Mouse (Mus musculus) splenic B cell, adult 2 months (primary cell): Measurements from ENCODE around the gene Cep170.
A peak's percentile ranks its signal among the peaks of the same experiment; 100 is the strongest.

ENCODE experiments used
- DNase-seq: peaks from one replicate; pipeline ENCODE4 v3.0.0-alpha.2; 2011; ENCODE audit warnings: low read depth, low spot score
- H3K27me3 ChIP-seq: 2 replicates; pipeline ENCODE4 v1.6.1; 2012; ENCODE audit warnings: mild to moderate bottlenecking, low read length, moderate library complexity, mixed read lengths; ENCODE audit not compliant: control insufficient read depth, poor library complexity, insufficient read depth, severe bottlenecking
- H3K36me3 ChIP-seq: 2 replicates; pipeline ENCODE4 v1.6.1; 2012; ENCODE audit warnings: mild to moderate bottlenecking, low read length, moderate library complexity, mixed read lengths; ENCODE audit not compliant: control insufficient read depth, poor library complexity, insufficient read depth, severe bottlenecking

Cep170 gene

GRCm38 (mm10) chr1:176813292-176814035, 403 bp downstream of the Cep170 start:
- Histone ChIP-seq H3K27me3 (no peaks in the 10 kb centered on the region), H3K36me3 (no peaks in the 10 kb centered on the region)
- DNase-seq, result peak; percentile 44

- Histone ChIP-seq H3K27me3 (no peaks in the 10 kb centered on the region), H3K36me3 (no peaks in the 10 kb centered on the region)
- no peak for DNase-seq
Observed at GRCm38 (mm10) chr1:176812491-176813291, 1.2 kb downstream of the Cep170 start.

GRCm38 (mm10) chr1:176811892-176812291, 2.0 kb downstream of the Cep170 start:
- Histone ChIP-seq H3K36me3 (no peaks in the 10 kb centered on the region), H3K27me3 (no peaks in the 10 kb centered on the region)
- DNase-seq, result no peak

GRCm38 (mm10) chr1:176810161-176810560, 3.7 kb downstream of the Cep170 start:
- no peak for DNase-seq
- no peaks in the 10 kb centered on the region for H3K36me3 ChIP-seq
- H3K27me3 ChIP-seq, result no peaks in the 10 kb centered on the region

- peak; percentile 90 for DNase-seq
- Histone ChIP-seq H3K27me3 (no peaks in the 10 kb centered on the region), H3K36me3 (no peaks in the 10 kb centered on the region)
Observed at GRCm38 (mm10) chr1:176800728-176801365, 13.0 kb downstream of the Cep170 start.

GRCm38 (mm10) chr1:176798673-176799072, 15.2 kb downstream of the Cep170 start:
- H3K36me3 ChIP-seq, result no peaks in the 10 kb centered on the region
- no peaks in the 10 kb centered on the region for H3K27me3 ChIP-seq
- DNase-seq, result no peak

- H3K36me3 ChIP-seq, result no peaks in the 10 kb centered on the region; the same call in 1 of the 2 replicates
- no peaks in the 10 kb centered on the region for H3K27me3 ChIP-seq
- DNase-seq, result peak; percentile 65
Observed at GRCm38 (mm10) chr1:176792175-176792574, 21.7 kb downstream of the Cep170 start.

- no peak for DNase-seq
- no peaks in the 10 kb centered on the region for H3K27me3 ChIP-seq
- H3K36me3 ChIP-seq, result peaks cover 4% of the 10 kb centered on the region; the same call in 1 of the 2 replicates
Observed at GRCm38 (mm10) chr1:176789326-176789725, 24.5 kb downstream of the Cep170 start.

- H3K36me3 ChIP-seq, result peaks cover 13% of the 10 kb centered on the region
- no peaks in the 10 kb centered on the region for H3K27me3 ChIP-seq
- DNase-seq, result no peak
Observed at GRCm38 (mm10) chr1:176774533-176774932, 39.3 kb downstream of the Cep170 start.

GRCm38 (mm10) chr1:176762295-176762694, 51.6 kb downstream of the Cep170 start:
- Histone ChIP-seq H3K27me3 (no peaks in the 10 kb centered on the region), H3K36me3 (no peaks in the 10 kb centered on the region)
- peak; percentile 11 for DNase-seq

- no peaks in the 10 kb centered on the region; the same call in 1 of the 2 replicates for H3K36me3 ChIP-seq
- no peak for DNase-seq
- H3K27me3 ChIP-seq, result no peaks in the 10 kb centered on the region
Observed at GRCm38 (mm10) chr1:176760673-176761072, 53.2 kb downstream of the Cep170 start.

GRCm38 (mm10) chr1:176755586-176755985, 58.3 kb downstream of the Cep170 start:
- DNase-seq, result no peak

GRCm38 (mm10) chr1:176753861-176754718, 59.8 kb downstream of the Cep170 start:
- H3K36me3 ChIP-seq, result peaks cover 5% of the 10 kb centered on the region; the same call in 1 of the 2 replicates
- H3K27me3 ChIP-seq, result no peaks in the 10 kb centered on the region
- no peak for DNase-seq

More at GRCm38 (mm10) chr1:176755586-176755985, 58.3 kb downstream of the Cep170 start:
- peaks cover 5% of the 10 kb centered on the region; the same call in 1 of the 2 replicates for H3K36me3 ChIP-seq
- no peaks in the 10 kb centered on the region for H3K27me3 ChIP-seq

GRCm38 (mm10) chr1:176749708-176750107, 64.2 kb downstream of the Cep170 start:
- Histone ChIP-seq H3K36me3 (0 out of 2 replicates have a peak, but pooled peaks cover 5% of the 10 kb centered on the region), H3K27me3 (no peaks in the 10 kb centered on the region)
- DNase-seq, result no peak
